Mouse (Mus musculus) ES-Bruce4 (cell line): Measurements from ENCODE around the gene Ap3m1.

Experiments
- CTCF ChIP-seq: IDR thresholded peaks from one replicate; pipeline ENCODE4 v1.8.1; 2011; ENCODE audit warnings: low read depth, low read length
- POLR2A ChIP-seq: IDR thresholded peaks from one replicate; pipeline ENCODE4 v1.8.1; 2011; ENCODE audit warnings: low read length; ENCODE audit not compliant: insufficient read depth

DNA sequence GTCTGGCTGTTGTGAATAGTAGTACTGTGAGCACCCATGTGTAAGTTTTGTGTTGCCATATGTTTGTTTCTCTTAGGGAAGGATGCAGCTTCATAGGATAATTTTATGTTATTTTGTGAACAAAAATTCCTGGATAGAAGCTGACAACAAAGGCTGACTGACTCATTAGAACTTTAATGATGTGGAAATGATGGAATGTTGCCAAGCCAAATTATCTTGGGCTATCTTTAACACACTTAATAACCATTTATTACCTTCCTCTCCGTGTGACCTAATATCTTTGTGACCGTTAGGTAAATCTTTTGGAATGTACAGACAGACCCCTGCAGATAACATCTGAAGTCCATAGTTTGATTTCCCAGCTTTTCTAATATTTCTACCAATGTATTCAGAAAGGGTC, 33.8 kb upstream of the Ap3m1 start:
- TF ChIP-seq POLR2A: no peak
- no peak for TF ChIP-seq CTCF
